9 mouse cellular contexts compared by ENCODE assay signal in the genomic region with DNA sequence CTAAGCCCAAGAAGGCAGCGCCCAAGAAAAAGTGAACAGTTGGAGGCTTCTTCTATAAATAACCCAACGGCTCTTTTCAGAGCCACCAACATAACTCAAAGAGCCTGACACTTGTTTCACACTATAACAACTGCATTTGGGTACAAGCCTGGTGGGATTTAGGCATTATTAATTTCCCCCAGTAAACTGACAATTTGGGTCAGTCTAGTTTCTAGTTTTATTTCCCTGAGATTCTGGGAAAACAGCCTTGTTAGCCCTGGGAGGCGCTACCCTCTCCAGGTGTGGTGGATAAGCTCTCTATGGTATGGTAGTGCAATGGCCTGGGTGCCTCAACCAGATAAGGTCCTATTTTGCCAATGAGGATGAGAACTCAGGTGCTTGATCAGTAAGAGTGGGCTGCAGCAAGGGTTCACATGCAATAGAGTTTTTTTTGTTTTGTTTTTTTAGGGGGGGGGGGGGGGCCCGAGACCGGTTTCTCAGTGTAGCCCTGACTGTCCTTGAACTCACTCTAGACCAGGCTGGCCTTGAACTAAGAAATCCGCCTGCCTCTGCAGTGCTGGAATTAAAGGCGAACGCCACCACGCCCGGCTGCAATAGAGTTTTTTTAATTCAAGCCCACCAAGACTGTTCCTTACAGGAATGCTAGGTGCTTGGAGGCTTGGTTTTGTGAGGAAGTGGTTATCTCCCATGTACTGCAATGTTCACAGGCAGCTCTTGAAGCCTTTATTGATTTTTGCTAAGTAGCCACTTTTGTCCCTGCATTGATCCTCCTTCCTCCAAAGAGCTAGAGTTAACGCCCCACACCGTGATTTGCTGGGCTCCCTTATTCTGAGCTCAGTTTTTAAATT. TPM values are rescaled to one million over a fixed set of nuclear protein-coding genes. Genes with fewer than 3 reads are reported as not detected.
DNase-seq lines count a peak whose midpoint lies in the region; ATAC-seq and TF ChIP-seq lines count a peak whose summit lies in the region.
"Had no signal": no experiment of that assay in that cellular context is flagged by ENCODE, and none has a peak within 500 bp of the region (broad histone marks: within the 10 kb centered on the region; RNA-seq: fewer than 3 reads in every experiment).

No protein-coding gene starts in this region.

- no peak for TF ChIP-seq CTCF in kidney, postnatal 0 days (IDR thresholded peaks at IDR 0.05; ENCODE audit: low read depth)

- DNase-seq in kidney, postnatal 0 days (ENCODE audit: low spot score) = no peak
- DNase-seq in kidney, adult 9 months = no peak
- peak; percentile 79 for DNase-seq in c-Kit-positive CD71-positive TER-119-positive erythroid progenitor cells, embryonic 14.5 days (ENCODE audit: low spot score)
- no peak for DNase-seq in hindbrain, embryonic 14.5 days (ENCODE audit: low spot score)
- DNase-seq in adrenal gland, adult 18-20 months (ENCODE audit: low spot score in 2 of 2) = no peak
- DNase-seq in lung, postnatal 4 days = no peak
- no peak for DNase-seq in gastrocnemius, postnatal 36 days

- no peak for ATAC-seq in kidney, postnatal 0 days (replicated peaks; ENCODE audit: low FRiP score, low read depth)
- ATAC-seq in hindbrain, embryonic 14.5 days (ENCODE audit: low FRiP score) = no peak
- ATAC-seq in midbrain, embryonic 16.5 days = no peak

- intact Hi-C loops in gastrocnemius, postnatal 36 days (cut with DNase I) = no loop called here

- H3K27me3 ChIP-seq in kidney, postnatal 0 days (ENCODE audit: insufficient read depth, low read length) = no peaks in the 10 kb centered on the region
- no peaks in the 10 kb centered on the region for H3K27me3 ChIP-seq in hindbrain, embryonic 14.5 days (ENCODE audit: control insufficient read depth, insufficient read depth, low read length)
- H3K27me3 ChIP-seq in midbrain, embryonic 16.5 days (ENCODE audit: control insufficient read depth, insufficient read depth, low read depth, low read length) = no peaks in the 10 kb centered on the region

- H3K9me3 ChIP-seq in kidney, postnatal 0 days (replicated peaks; ENCODE audit: low read length) = no peaks in the 10 kb centered on the region
- H3K9me3 ChIP-seq in hindbrain, embryonic 14.5 days (ENCODE audit: control insufficient read depth, low read length) = no peaks in the 10 kb centered on the region
- no peaks in the 10 kb centered on the region for H3K9me3 ChIP-seq in midbrain, embryonic 16.5 days (replicated peaks; ENCODE audit: control insufficient read depth, low read length, poor library complexity, severe bottlenecking)

- peak overlapping the region; percentile 89 for H3K27ac ChIP-seq in kidney, postnatal 0 days
- peak overlapping the region; percentile 87; the same call in 1 of the 2 replicates for H3K27ac ChIP-seq in hindbrain, embryonic 14.5 days
- peak overlapping the region; percentile 67 for H3K27ac ChIP-seq in midbrain, embryonic 16.5 days (ENCODE audit: low read length)

- peak overlapping the region; percentile 57 for H3K9ac ChIP-seq in kidney, postnatal 0 days (ENCODE audit: low read depth, low read length)
- peak overlapping the region; percentile 68; the same call in 1 of the 2 replicates for H3K9ac ChIP-seq in hindbrain, embryonic 14.5 days
- H3K9ac ChIP-seq in midbrain, embryonic 16.5 days (ENCODE audit: low read depth, low read length) = peak overlapping the region; percentile 64

- peak overlapping the region; percentile 76 for H3K4me2 ChIP-seq in kidney, postnatal 0 days (ENCODE audit: low read length)
- peak overlapping the region; percentile 90 for H3K4me2 ChIP-seq in hindbrain, embryonic 14.5 days (replicated peaks)
- H3K4me2 ChIP-seq in midbrain, embryonic 16.5 days (ENCODE audit: low read length) = peak overlapping the region; percentile 82

- 36% methylated on average over 12 of the region's 12 CpGs for WGBS in kidney, postnatal 0 days
- 40% methylated on average over 12 of the region's 12 CpGs for WGBS in hindbrain, embryonic 14.5 days
- WGBS in midbrain, embryonic 16.5 days = 33% methylated on average over 12 of the region's 12 CpGs

- peak overlapping the region; percentile 42 for H3K4me3 ChIP-seq in kidney, postnatal 0 days (replicated peaks; ENCODE audit: low read depth, low read length)
- peak overlapping the region; percentile 49 for H3K4me3 ChIP-seq in hindbrain, embryonic 14.5 days (replicated peaks; ENCODE audit: low read length)
- peak overlapping the region; percentile 49 for H3K4me3 ChIP-seq in midbrain, embryonic 16.5 days (ENCODE audit: low read depth, low read length)

- H3K4me1 ChIP-seq in kidney, postnatal 0 days (replicated peaks; ENCODE audit: insufficient read depth, low read length) = peaks cover 17% of the 10 kb centered on the region
- H3K4me1 ChIP-seq in hindbrain, embryonic 14.5 days (replicated peaks; ENCODE audit: control insufficient read depth, insufficient read depth, low read length) = peaks cover 26% of the 10 kb centered on the region
- H3K4me1 ChIP-seq in midbrain, embryonic 16.5 days (ENCODE audit: control insufficient read depth, insufficient read depth, low read length) = peaks cover 25% of the 10 kb centered on the region

- no peaks in the 10 kb centered on the region for H3K36me3 ChIP-seq in kidney, postnatal 0 days (ENCODE audit: insufficient read depth, low read length)
- no peaks in the 10 kb centered on the region for H3K36me3 ChIP-seq in hindbrain, embryonic 14.5 days (replicated peaks; ENCODE audit: control insufficient read depth, insufficient read depth)
- H3K36me3 ChIP-seq in midbrain, embryonic 16.5 days (ENCODE audit: control insufficient read depth, insufficient read depth, low read length) = no peaks in the 10 kb centered on the region

RNA-seq across cellular contexts. Expression of gene Hist1h1a, which starts 1.1 kb away (rescaled TPM):
- polyA plus RNA-seq in kidney, postnatal 0 days (2015; fragmentation: Nextera tagmentation; extraction: Ambion mirVana) = 1.3 and 1.8 TPM in 2 replicates
- polyA plus RNA-seq in hindbrain, embryonic 14.5 days (2014; fragmentation: Nextera tagmentation; extraction: Ambion mirVana) = 0.50 and 1.1 TPM in 2 replicates
- 0.30 TPM in 1 of 2 replicates, not detected in the other for polyA plus RNA-seq in midbrain, embryonic 16.5 days (2015; fragmentation: Nextera tagmentation; extraction: Ambion mirVana)
- total RNA-seq in adrenal gland, adult 18-20 months (2021) = 10 to 100 TPM in 1 of 2 experiments, 1 to 10 TPM in 1; 7.1 to 14.2 TPM
- total RNA-seq in gastrocnemius, postnatal 36 days (2021) = 1 to 10 TPM; 5.6 to 7.4 TPM

RNA-seq across cellular contexts. Expression of gene Hist1h3a, which starts 2.4 kb away (rescaled TPM):
- polyA plus RNA-seq in kidney, postnatal 0 days (2015; fragmentation: Nextera tagmentation; extraction: Ambion mirVana) = 5.2 and 6.7 TPM in 2 replicates
- 0.94 and 2.1 TPM in 2 replicates for polyA plus RNA-seq in hindbrain, embryonic 14.5 days (2014; fragmentation: Nextera tagmentation; extraction: Ambion mirVana)
- 0.40 and 0.68 TPM in 2 replicates for polyA plus RNA-seq in midbrain, embryonic 16.5 days (2015; fragmentation: Nextera tagmentation; extraction: Ambion mirVana)
- 10 to 100 TPM; 18.1 to 28.1 TPM for total RNA-seq in adrenal gland, adult 18-20 months (2021)
- total RNA-seq in gastrocnemius, postnatal 36 days (2021) = 10 to 100 TPM in 1 of 2 experiments, 1 to 10 TPM in 1; 9.9 to 14.4 TPM

RNA-seq across cellular contexts. Expression of gene Hist1h4a, which starts 3.5 kb away (rescaled TPM):
- polyA plus RNA-seq in kidney, postnatal 0 days (2015; fragmentation: Nextera tagmentation; extraction: Ambion mirVana) = not detected in 2 replicates
- 0.55 TPM in 1 of 2 replicates, not detected in the other for polyA plus RNA-seq in hindbrain, embryonic 14.5 days (2014; fragmentation: Nextera tagmentation; extraction: Ambion mirVana)
- polyA plus RNA-seq in midbrain, embryonic 16.5 days (2015; fragmentation: Nextera tagmentation; extraction: Ambion mirVana) = 0.47 and 0.72 TPM in 2 replicates
- 10 to 100 TPM; 21.6 to 23.4 TPM for total RNA-seq in adrenal gland, adult 18-20 months (2021)
- total RNA-seq in gastrocnemius, postnatal 36 days (2021) = 1 to 10 TPM; 6.4 to 7.2 TPM

RNA-seq across cellular contexts. Expression of gene Trim38, which starts 5.2 kb away (rescaled TPM):
- 0.06 TPM in 1 of 2 replicates, not detected in the other for polyA plus RNA-seq in kidney, postnatal 0 days (2015; fragmentation: Nextera tagmentation; extraction: Ambion mirVana)
- not detected in 2 replicates for polyA plus RNA-seq in hindbrain, embryonic 14.5 days (2014; fragmentation: Nextera tagmentation; extraction: Ambion mirVana)
- not detected in 2 replicates for polyA plus RNA-seq in midbrain, embryonic 16.5 days (2015; fragmentation: Nextera tagmentation; extraction: Ambion mirVana)
- not detected for total RNA-seq in adrenal gland, adult 18-20 months (2021)
- not detected for total RNA-seq in gastrocnemius, postnatal 36 days (2021)
- polyA plus RNA-seq: brain, embryonic 14.5 days had no signal

RNA-seq across cellular contexts. Expression of gene Hist1h4b, which starts 7.7 kb away (rescaled TPM):
- 4.4 and 5.6 TPM in 2 replicates for polyA plus RNA-seq in kidney, postnatal 0 days (2015; fragmentation: Nextera tagmentation; extraction: Ambion mirVana)
- 2.1 TPM in 1 of 2 replicates, not detected in the other for polyA plus RNA-seq in hindbrain, embryonic 14.5 days (2014; fragmentation: Nextera tagmentation; extraction: Ambion mirVana)
- polyA plus RNA-seq in midbrain, embryonic 16.5 days (2015; fragmentation: Nextera tagmentation; extraction: Ambion mirVana) = 0.98 and 1.8 TPM in 2 replicates
- total RNA-seq in adrenal gland, adult 18-20 months (2021) = 10 to 100 TPM; 61.2 to 90.4 TPM
- total RNA-seq in gastrocnemius, postnatal 36 days (2021) = 1 to 10 TPM; 5.8 to 8.4 TPM
